Mouse (Mus musculus): ENCODE data around the gene Tnr.

- TF ChIP-seq POLR2A (IDR thresholded peaks at IDR 0.05; ENCODE audit: low read depth, low read length) = no peak
- TF ChIP-seq CTCF (conservative IDR thresholded peaks at IDR 0.05; ENCODE audit: insufficient read depth, insufficient read length, low read depth, low read length) = no peak
Observed at GRCm38 (mm10) chr1:159788312-159788711, 264.7 kb downstream of the Tnr start.
